Mouse (Mus musculus) midbrain, embryonic 11.5 days (tissue): ENCODE results near the gene Ccdc155. TPM values are rescaled to one million over a fixed set of nuclear protein-coding genes. Genes with fewer than 3 reads are reported as not detected.

ENCODE experiments used
- ATAC-seq: fragments of 200-750 bp; cut with Nextera tagmentation; 2 replicates; pipeline ENCODE4 v1.8.0; 2017; ENCODE audit warnings: moderate TSS enrichment, moderate library complexity; ENCODE audit not compliant: low FRiP score
- DNase-seq: peaks from one replicate; pipeline ENCODE4 v3.0.0; 2015; ENCODE audit warnings: low spot score; ENCODE audit errors: missing footprints
- H3K27ac ChIP-seq: fragments of 300-500 bp; sonication (generic); 2 replicates; pipeline ENCODE4 v1.5.1; 2014; ENCODE audit warnings: low read depth, low read length
- H3K27me3 ChIP-seq: fragments of 300-500 bp; sonication (generic); 2 replicates; pipeline ENCODE4 v1.6.1; 2014; ENCODE audit warnings: mild to moderate bottlenecking, low read length, moderate library complexity, mixed read lengths; ENCODE audit not compliant: control insufficient read depth, insufficient read depth
- H3K36me3 ChIP-seq: fragments of 300-500 bp; sonication (generic); 2 replicates; pipeline ENCODE4 v1.6.1; 2014; ENCODE audit warnings: mild to moderate bottlenecking, low read length, moderate library complexity, mixed read lengths; ENCODE audit not compliant: control insufficient read depth, insufficient read depth
- H3K4me1 ChIP-seq: fragments of 300-500 bp; sonication (generic); 2 replicates; pipeline ENCODE4 v1.6.1; 2014; ENCODE audit warnings: low read length; ENCODE audit not compliant: control insufficient read depth, insufficient read depth
- H3K4me2 ChIP-seq: fragments of 300-500 bp; sonication (generic); 2 replicates; pipeline ENCODE4 v1.6.1; 2014; ENCODE audit warnings: mild to moderate bottlenecking, moderate library complexity
- H3K4me3 ChIP-seq: fragments of 300-500 bp; sonication (generic); 2 replicates; pipeline ENCODE4 v1.5.1; 2014; ENCODE audit warnings: low read depth, low read length
- H3K9ac ChIP-seq: fragments of 300-500 bp; sonication (generic); 2 replicates; pipeline ENCODE4 v1.6.1; 2014; ENCODE audit warnings: low read length
- H3K9me3 ChIP-seq: fragments of 300-500 bp; sonication (generic); 2 replicates; pipeline ENCODE4 v1.6.1; 2016; ENCODE audit warnings: low read length; ENCODE audit not compliant: control insufficient read depth
- WGBS: fragments of 180-500 bp; shearing (Covaris S2); extraction: QIAGEN DNeasy Blood & Tissue Kit; methylation state at CpG from one replicate; pipeline ENCODE4 v1.1.7; 2014; 5-methylcytosine and 5-hydroxymethylcytosine counted together
- polyA plus RNA-seq: library from polyadenylated mRNA; unstranded; fragments of >200 nt; fragmentation: Nextera tagmentation; extraction: Ambion mirVana; gene quantifications from 2 replicates; pipeline ENCODE4 v1.2.1, GENCODE M21; 2014

Ccdc155 gene
- polyA plus RNA-seq, 1 experiment from 2014 or later, result 0.86 TPM

- whole genome bisulfite sequencing, result 27% methylated on average over 17 of the region's 17 CpGs
- DNase-seq, result peak; percentile 93
- H3K36me3 ChIP-seq, result peaks cover 22% of the 10 kb centered on the region
- no peaks in the 10 kb centered on the region for H3K9me3 ChIP-seq
- H3K4me3 ChIP-seq, result peak overlapping the region; percentile 4; the same call in 1 of the 2 replicates
- H3K27ac ChIP-seq, result peak overlapping the region; percentile 40
- peaks cover 32% of the 10 kb centered on the region for H3K4me1 ChIP-seq
- H3K9ac ChIP-seq, result peak overlapping the region; percentile 34
- peaks cover 16% of the 10 kb centered on the region for H3K27me3 ChIP-seq
- H3K4me2 ChIP-seq, result peak overlapping the region; percentile 25; the same call in 1 of the 2 replicates
- ATAC-seq, result peak; percentile 40
These were observed 31.0 kb upstream of the Ccdc155 start for GRCm38 (mm10) chr7:45235656-45236180.

- peak; percentile 78 for ATAC-seq
- DNase-seq, result peak; percentile 96
- H3K4me3 ChIP-seq, result peak overlapping the region; percentile 4; the same call in 1 of the 2 replicates
- peaks cover 22% of the 10 kb centered on the region for H3K36me3 ChIP-seq
- peak overlapping the region; percentile 34 for H3K9ac ChIP-seq
- H3K27ac ChIP-seq, result peak overlapping the region; percentile 40; the same call in 1 of the 2 replicates
- WGBS, result 4% methylated on average over 21 of the region's 21 CpGs
- no peaks in the 10 kb centered on the region for H3K9me3 ChIP-seq
- H3K4me2 ChIP-seq, result peak overlapping the region; percentile 25
- peaks cover 29% of the 10 kb centered on the region for H3K4me1 ChIP-seq
- peaks cover 14% of the 10 kb centered on the region for H3K27me3 ChIP-seq
These were observed 30.4 kb upstream of the Ccdc155 start for GRCm38 (mm10) chr7:45234922-45235571.

- Histone ChIP-seq H3K27me3 (peaks cover 14% of the 10 kb centered on the region), H3K4me1 (peaks cover 29% of the 10 kb centered on the region), H3K36me3 (peaks cover 27% of the 10 kb centered on the region), H3K9ac (peak overlapping the region; percentile 51), H3K9me3 (no peaks in the 10 kb centered on the region), H3K27ac (peak overlapping the region; percentile 8; the same call in 1 of the 2 replicates), H3K4me2 (peak overlapping the region; percentile 25), H3K4me3 (no peak overlapping the region)
- ATAC-seq (peak; percentile 23), DNase-seq (peak; percentile 92)
- WGBS, result 7% methylated on average over 29 of the region's 29 CpGs
These were observed 29.7 kb upstream of the Ccdc155 start for GRCm38 (mm10) chr7:45234333-45234841.

- H3K27me3 ChIP-seq, result peaks cover 9% of the 10 kb centered on the region
- 29% methylated on average over 20 of the region's 20 CpGs for WGBS
- ATAC-seq (peak; percentile 26; the same call in 1 of the 2 replicates), DNase-seq (peak; percentile 92)
- H3K4me2 ChIP-seq, result peak overlapping the region; percentile 5
- 0 out of 2 replicates have a peak overlapping the region, but pooled peaks have one; percentile 7 for H3K27ac ChIP-seq
- H3K36me3 ChIP-seq, result peaks cover 33% of the 10 kb centered on the region
- no peaks in the 10 kb centered on the region for H3K9me3 ChIP-seq
- H3K9ac ChIP-seq, result peak overlapping the region; percentile 51
- peaks cover 29% of the 10 kb centered on the region for H3K4me1 ChIP-seq
- no peak overlapping the region for H3K4me3 ChIP-seq
These were observed 29.1 kb upstream of the Ccdc155 start for GRCm38 (mm10) chr7:45233580-45234332.

GRCm38 (mm10) chr7:45232716-45233465 lies 28.2 kb upstream of the Ccdc155 start:
- 73% methylated on average over 13 of the region's 13 CpGs for WGBS
- Histone ChIP-seq H3K9ac (no peak overlapping the region), H3K9me3 (no peaks in the 10 kb centered on the region), H3K4me1 (peaks cover 29% of the 10 kb centered on the region), H3K4me2 (no peak overlapping the region), H3K27ac (no peak overlapping the region), H3K36me3 (peaks cover 40% of the 10 kb centered on the region), H3K4me3 (no peak overlapping the region), H3K27me3 (peaks cover 5% of the 10 kb centered on the region)
- ATAC-seq (no peak), DNase-seq (peak; percentile 89)

GRCm38 (mm10) chr7:45231941-45232340 lies 27.2 kb upstream of the Ccdc155 start:
- no peak for ATAC-seq
- Histone ChIP-seq H3K36me3 (peaks cover 43% of the 10 kb centered on the region), H3K4me2 (no peak overlapping the region), H3K4me1 (peaks cover 29% of the 10 kb centered on the region), H3K9ac (no peak overlapping the region), H3K9me3 (no peaks in the 10 kb centered on the region), H3K27ac (no peak overlapping the region), H3K27me3 (peaks cover 3% of the 10 kb centered on the region), H3K4me3 (no peak overlapping the region)
- no peak for DNase-seq
- WGBS, result 93% methylated on average over 11 of the region's 11 CpGs

GRCm38 (mm10) chr7:45231192-45231591 lies 26.5 kb upstream of the Ccdc155 start:
- no peak overlapping the region for H3K9ac ChIP-seq
- H3K9me3 ChIP-seq, result no peaks in the 10 kb centered on the region
- DNase-seq (no peak), ATAC-seq (no peak)
- H3K27me3 ChIP-seq, result peaks cover 3% of the 10 kb centered on the region; the same call in 1 of the 2 replicates
- H3K36me3 ChIP-seq, result peaks cover 49% of the 10 kb centered on the region
- peaks cover 29% of the 10 kb centered on the region for H3K4me1 ChIP-seq
- H3K4me2 ChIP-seq, result no peak overlapping the region
- H3K27ac ChIP-seq, result no peak overlapping the region
- 91% methylated on average over 12 of the region's 12 CpGs for WGBS
- H3K4me3 ChIP-seq, result no peak overlapping the region

- no peak overlapping the region for H3K27ac ChIP-seq
- no peak overlapping the region for H3K4me3 ChIP-seq
- peaks cover 64% of the 10 kb centered on the region for H3K36me3 ChIP-seq
- H3K9me3 ChIP-seq, result no peaks in the 10 kb centered on the region
- no peak for DNase-seq
- H3K4me2 ChIP-seq, result no peak overlapping the region
- no peak overlapping the region for H3K9ac ChIP-seq
- 88% methylated on average over 7 of the region's 7 CpGs for WGBS
- no peaks in the 10 kb centered on the region for H3K27me3 ChIP-seq
- ATAC-seq, result no peak
- H3K4me1 ChIP-seq, result peaks cover 18% of the 10 kb centered on the region
These were observed 24.9 kb upstream of the Ccdc155 start for GRCm38 (mm10) chr7:45229459-45230203.
